Mouse (Mus musculus) liver, postnatal 0 days (tissue): ENCODE measurements around the gene Nadk.
"Not testable (repeated sequence)": the region's sequence is repeated elsewhere in the genome, so short reads cannot be mapped to it uniquely, and the experiment has no call there.

Source experiments
- CTCF ChIP-seq: sonication (generic); IDR thresholded peaks from 2 replicates; pipeline ENCODE4 v1.5.1; 2016; ENCODE audit warnings: antibody characterized with exemption, low read depth
- EP300 ChIP-seq: IDR thresholded peaks from 2 replicates; pipeline ENCODE4 v1.6.1; 2016; ENCODE audit warnings: antibody characterized with exemption, low read depth, mild to moderate bottlenecking

DNA sequence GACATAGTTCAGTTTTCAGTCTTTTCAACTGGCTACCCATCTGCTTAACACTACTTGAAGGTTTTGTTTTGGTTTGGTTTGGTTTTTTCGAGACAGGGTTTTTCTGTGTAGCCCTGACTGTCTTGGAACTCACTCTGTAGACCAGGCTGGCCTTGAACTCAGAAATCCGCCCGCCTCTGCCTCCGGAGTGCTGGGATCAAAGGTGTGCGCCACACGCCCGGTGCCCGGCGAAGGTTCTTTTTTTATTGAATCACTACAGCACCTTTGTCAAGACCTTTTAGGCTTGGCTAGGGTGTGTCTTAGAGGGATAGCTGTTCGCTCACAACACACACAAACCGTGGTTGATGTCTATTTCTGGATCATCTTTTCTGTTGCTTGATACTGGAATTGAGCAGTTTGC is 8.1 kb downstream of the Nadk start:
- not testable (repeated sequence) for TF ChIP-seq CTCF, EP300
